Mouse (Mus musculus) spleen, adult 2 months (tissue): ENCODE measurements around the gene Ankrd27. TPM values are rescaled to one million over a fixed set of nuclear protein-coding genes. Genes with fewer than 3 reads are reported as not detected.

Source experiments
- DNase-seq, 2 experiments: peaks; one replicate each; pipeline versions ENCODE4 v3.0.0 to v3.0.0-alpha.2; 2012 to 2021; ENCODE audit warnings: low spot score in 2 of 2, low read depth in 1 of 2
- H3K27ac ChIP-seq: fragments of 200-500 bp; 2 replicates; pipeline ENCODE4 v1.5.1; 2012; ENCODE audit warnings: low read length, inconsistent platforms; ENCODE audit not compliant: insufficient read depth
- H3K27me3 ChIP-seq: fragments of 200-500 bp; 2 replicates; pipeline ENCODE4 v1.6.1; 2012; ENCODE audit warnings: mild to moderate bottlenecking, moderate library complexity, low read length, inconsistent platforms; ENCODE audit not compliant: control insufficient read depth, insufficient read depth
- H3K36me3 ChIP-seq: fragments of 200-500 bp; 2 replicates; pipeline ENCODE4 v1.6.1; 2012; ENCODE audit warnings: mild to moderate bottlenecking, low read length, inconsistent platforms; ENCODE audit not compliant: control insufficient read depth, insufficient read depth
- H3K4me1 ChIP-seq: fragments of 200-500 bp; 2 replicates; pipeline ENCODE4 v1.6.1; 2011; ENCODE audit warnings: inconsistent platforms; ENCODE audit not compliant: control insufficient read depth, insufficient read depth, insufficient read length
- H3K4me3 ChIP-seq: fragments of 200-500 bp; 2 replicates; pipeline ENCODE4 v1.5.1; 2011; ENCODE audit warnings: mild to moderate bottlenecking, inconsistent platforms; ENCODE audit not compliant: insufficient read depth, insufficient read length; ENCODE audit errors: extremely low read depth
- CTCF ChIP-seq: fragments of 200-500 bp; IDR thresholded peaks from 2 replicates; pipeline ENCODE4 v1.5.1; 2011; ENCODE audit warnings: mild to moderate bottlenecking, inconsistent platforms; ENCODE audit not compliant: insufficient read depth, insufficient read length, insufficient replicate concordance; ENCODE audit errors: extremely low read depth
- POLR2A ChIP-seq: fragments of 200-500 bp; IDR thresholded peaks from 2 replicates; pipeline ENCODE4 v1.6.1; 2011; ENCODE audit warnings: low read depth, low read length, inconsistent platforms
- WGBS: fragments of 180-500 bp; shearing (Covaris S2); methylation state at CpG from one replicate; pipeline ENCODE4 v1.1.7; 2018; 5-methylcytosine and 5-hydroxymethylcytosine counted together
- polyA plus RNA-seq: library from polyadenylated mRNA; depleted of rRNA; stranded (reverse); fragments of >200 nt; gene quantifications from 2 replicates; pipeline ENCODE4 v1.2.3, GENCODE M21; 2012

Ankrd27 gene
- polyA plus RNA-seq, 1 experiment: 17.5 TPM

DNA sequence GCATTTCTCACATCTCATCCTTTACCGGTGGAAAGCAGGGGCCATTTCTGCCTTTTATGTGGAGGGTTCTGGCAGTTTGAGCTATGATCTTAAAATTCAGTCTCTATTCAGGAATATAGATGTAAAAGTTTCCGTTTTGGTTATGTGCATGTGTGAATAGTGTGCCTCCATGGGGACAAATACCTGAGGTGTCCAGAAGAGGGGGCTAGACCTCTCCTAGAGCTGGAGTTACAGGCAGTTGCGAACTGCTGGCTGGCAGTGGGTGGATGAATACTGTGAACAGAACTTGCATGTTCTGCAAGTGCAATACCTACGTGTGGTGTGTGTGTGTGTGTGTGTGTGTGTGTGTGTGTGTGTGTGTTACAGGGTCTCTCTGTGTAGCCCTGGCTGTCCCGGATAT, 3.3 kb upstream of the Ankrd27 start:
- no peak for TF ChIP-seq CTCF
- DNase-seq: no peak
- peaks cover 3% of the 10 kb centered on the region; the same call in 1 of the 2 replicates for H3K4me1 ChIP-seq
- no peaks in the 10 kb centered on the region for H3K36me3 ChIP-seq
- H3K27ac ChIP-seq: no peak overlapping the region
- H3K4me3 ChIP-seq: no peak overlapping the region
- H3K27me3 ChIP-seq: peaks cover 5% of the 10 kb centered on the region
- 75% methylated on average over 5 of the region's 5 CpGs for WGBS

- TF ChIP-seq CTCF (no peak), POLR2A (no peak)
- WGBS: 52% methylated on average over 11 of the region's 11 CpGs
- H3K4me3 ChIP-seq: no peak overlapping the region
Observed at GRCm38 (mm10) chr7:35583476-35584025, 2.5 kb upstream of the Ankrd27 start.

GRCm38 (mm10) chr7:35584068-35584785, 1.8 kb upstream of the Ankrd27 start:
- Histone ChIP-seq H3K27ac (no peak overlapping the region), H3K27me3 (peaks cover 5% of the 10 kb centered on the region), H3K36me3 (no peaks in the 10 kb centered on the region), H3K4me1 (peaks cover 3% of the 10 kb centered on the region; the same call in 1 of the 2 replicates), H3K4me3 (peak overlapping the region; percentile 75; the same call in 1 of the 2 replicates)
- TF ChIP-seq CTCF (no peak), POLR2A (no peak)
- no peak for DNase-seq
- WGBS: 9% methylated on average over 36 of the region's 36 CpGs

More at GRCm38 (mm10) chr7:35583476-35584025, 2.5 kb upstream of the Ankrd27 start:
- peaks cover 5% of the 10 kb centered on the region for H3K27me3 ChIP-seq
- H3K27ac ChIP-seq: no peak overlapping the region
- peaks cover 3% of the 10 kb centered on the region; the same call in 1 of the 2 replicates for H3K4me1 ChIP-seq
- no peak for DNase-seq
- no peaks in the 10 kb centered on the region for H3K36me3 ChIP-seq

GRCm38 (mm10) chr7:35584786-35585190, 1.3 kb upstream of the Ankrd27 start:
- DNase-seq: peak in 1 of 2 experiments; percentile 22
- peak overlapping the region; percentile 75 for H3K4me3 ChIP-seq
- peaks cover 3% of the 10 kb centered on the region; the same call in 1 of the 2 replicates for H3K4me1 ChIP-seq
- H3K36me3 ChIP-seq: no peaks in the 10 kb centered on the region
- TF ChIP-seq CTCF: no peak
- no peak for TF ChIP-seq POLR2A
- WGBS: under 1% methylated on average over 50 of the region's 50 CpGs
- H3K27me3 ChIP-seq: peaks cover 5% of the 10 kb centered on the region
- no peak overlapping the region for H3K27ac ChIP-seq

DNA sequence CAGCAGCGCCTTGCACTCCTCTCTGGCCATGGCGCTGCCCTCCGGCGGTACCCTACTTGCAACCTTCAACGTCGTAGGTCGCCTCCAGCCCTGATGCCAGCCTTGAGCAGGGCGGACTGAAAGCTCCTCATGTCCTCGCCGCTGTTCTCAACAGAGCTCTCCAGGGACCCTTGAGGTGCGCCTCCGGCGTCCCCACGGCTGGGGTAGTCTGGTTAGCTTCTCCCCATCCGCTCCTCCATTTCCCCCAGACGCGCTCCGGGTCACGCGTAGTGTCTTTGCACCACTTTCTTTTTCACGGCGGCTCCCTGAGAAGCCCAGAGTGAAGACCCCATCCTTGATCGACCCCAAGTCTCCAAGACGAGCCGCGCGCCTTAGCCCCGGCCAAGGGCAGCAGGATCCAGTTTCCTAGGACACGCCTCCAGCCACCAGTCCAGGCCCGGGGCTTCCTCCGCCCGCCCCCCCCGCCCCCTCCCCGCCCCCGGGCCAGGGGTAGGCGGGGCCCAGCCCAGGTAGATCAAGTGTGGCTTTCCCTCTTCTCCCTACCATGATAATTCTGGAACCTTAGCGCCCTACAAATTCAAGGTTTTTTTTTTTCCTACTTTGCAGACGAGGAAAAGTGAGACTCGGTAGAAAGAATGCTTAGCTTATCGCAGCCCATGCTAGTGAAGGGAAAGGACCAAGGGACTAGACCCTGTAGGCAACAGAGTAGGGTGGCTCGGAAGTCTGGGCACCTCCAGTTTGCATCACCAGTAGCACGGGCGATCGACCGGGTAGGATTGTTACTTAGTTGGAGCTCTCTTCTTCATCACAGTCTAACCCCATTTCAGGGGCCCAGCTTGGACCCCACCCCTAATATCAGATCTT, 621 bp upstream of the Ankrd27 start, which contains the start of gene Rgs9bp:
Gene Rgs9bp (minus strand): TSS at position 392 of the 864 bp plus-strand sequence.
- no peaks in the 10 kb centered on the region for H3K36me3 ChIP-seq
- peaks cover 3% of the 10 kb centered on the region; the same call in 1 of the 2 replicates for H3K4me1 ChIP-seq
- H3K27ac ChIP-seq: peak within 1 kb of the TSS; percentile 40; the same call in 1 of the 2 replicates
- peak within 1 kb of the TSS; percentile 86 for H3K4me3 ChIP-seq
- H3K27me3 ChIP-seq: peaks cover 5% of the 10 kb centered on the region
- TF ChIP-seq CTCF: no peak
- TF ChIP-seq POLR2A: no peak
- WGBS: under 1% methylated on average over 45 of the region's 45 CpGs
- peak in 1 of 2 experiments; percentile 24 for DNase-seq

GRCm38 (mm10) chr7:35586906-35587445, 932 bp downstream of the Ankrd27 start:
- TF ChIP-seq POLR2A (no peak), CTCF (no peak)
- WGBS: 50% methylated on average over 15 of the region's 15 CpGs
- Histone ChIP-seq H3K4me3 (peak overlapping the region; percentile 86; the same call in 1 of the 2 replicates), H3K36me3 (no peaks in the 10 kb centered on the region), H3K4me1 (peaks cover 3% of the 10 kb centered on the region; the same call in 1 of the 2 replicates), H3K27me3 (peaks cover 5% of the 10 kb centered on the region), H3K27ac (no peak overlapping the region)
- DNase-seq: no peak
